Mouse (Mus musculus): ENCODE measurements at regions not wholly inside any gene's neighbourhood (a gene's known extent, or its start where the extent isn't known, plus 50 kb on each side); places are given as distances from the start of the nearest gene placed in this dataset.

DNA sequence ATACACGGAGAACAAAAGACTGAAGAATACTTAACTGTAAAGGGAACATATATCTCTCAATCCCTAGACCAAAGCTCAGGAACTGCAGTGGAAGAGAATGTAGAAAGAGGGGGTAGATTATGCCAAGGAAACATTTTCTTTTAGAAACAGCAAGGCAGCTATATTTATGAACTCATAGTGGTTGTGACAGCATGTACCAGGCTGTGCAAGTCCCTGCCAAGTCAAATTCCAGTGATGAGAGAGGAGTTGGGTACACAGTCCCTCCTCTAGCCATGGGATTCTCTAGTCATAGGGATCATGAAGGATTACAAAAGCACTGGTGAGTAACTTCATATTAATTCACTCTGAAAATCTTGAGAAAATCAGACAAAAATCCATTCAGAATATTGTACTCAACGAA is 240.0 kb upstream of the Impg1 start:
- intact Hi-C loops (cut with DNase I) = no loop called here
- no peak for DNase-seq

GRCm38 (mm10) chr9:80697171-80697570 is 231.9 kb upstream of the Impg1 start:
- intact Hi-C loops (cut with DNase I) = no loop called here
- no peak for DNase-seq

- intact Hi-C loops (cut with DNase I) = no loop called here
- DNase-seq = peak; percentile 34 to 43
Observed at GRCm38 (mm10) chr9:80688481-80689086, 223.3 kb upstream of the Impg1 start.

DNA sequence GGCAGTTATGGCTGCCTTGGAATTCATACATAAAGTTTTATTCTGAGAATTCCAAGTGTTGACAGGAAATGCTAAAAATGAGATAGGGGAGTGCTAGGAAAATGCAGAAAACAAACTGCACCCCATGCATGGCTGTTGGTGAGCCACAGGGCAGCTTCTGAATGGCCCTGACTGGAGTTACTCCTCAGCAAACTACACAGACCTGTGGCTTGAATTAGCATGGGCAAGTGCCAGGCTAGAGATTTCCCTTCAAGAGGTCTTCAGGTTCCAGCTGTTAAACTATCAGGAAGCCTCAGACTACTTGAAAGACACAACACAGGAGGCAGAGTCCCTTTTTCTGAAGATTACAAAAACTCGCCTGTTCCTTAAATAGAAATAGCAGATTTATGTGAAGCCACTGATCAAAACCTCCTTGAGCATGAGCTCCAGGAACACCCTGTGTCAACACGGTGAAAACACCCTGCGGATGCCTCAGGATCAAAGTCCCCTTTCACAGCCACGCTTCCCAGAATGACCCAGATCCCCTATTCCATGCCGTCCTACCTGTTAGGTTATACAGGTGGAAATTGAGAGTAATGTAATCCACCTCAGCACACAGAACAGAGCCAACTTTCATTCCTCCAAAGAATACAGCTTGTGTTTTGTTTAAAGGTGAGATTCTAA is 217.9 kb upstream of the Impg1 start:
- intact Hi-C loops (cut with DNase I) = no loop called here
- no peak for DNase-seq

DNA sequence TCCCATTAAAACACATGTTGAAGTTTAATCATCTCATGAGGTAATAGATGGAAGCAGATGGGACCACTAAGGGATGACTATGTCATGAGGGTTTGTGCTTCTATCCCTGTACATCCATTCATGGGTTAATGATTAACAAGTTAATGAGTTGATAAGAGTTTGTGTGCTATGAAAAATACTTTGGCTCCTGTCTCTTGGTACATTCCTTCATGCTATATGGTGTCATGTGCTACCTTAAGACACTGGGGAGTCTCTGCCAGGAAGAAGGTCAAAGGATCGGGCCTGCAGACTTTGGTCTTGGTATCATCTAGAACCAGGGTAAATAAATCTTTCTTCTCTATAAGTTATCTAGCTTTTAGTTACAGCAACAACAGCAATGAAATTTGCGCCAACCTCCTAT is 216.4 kb upstream of the Impg1 start:
- intact Hi-C loops (cut with DNase I) = no loop called here
- no peak for DNase-seq

DNA sequence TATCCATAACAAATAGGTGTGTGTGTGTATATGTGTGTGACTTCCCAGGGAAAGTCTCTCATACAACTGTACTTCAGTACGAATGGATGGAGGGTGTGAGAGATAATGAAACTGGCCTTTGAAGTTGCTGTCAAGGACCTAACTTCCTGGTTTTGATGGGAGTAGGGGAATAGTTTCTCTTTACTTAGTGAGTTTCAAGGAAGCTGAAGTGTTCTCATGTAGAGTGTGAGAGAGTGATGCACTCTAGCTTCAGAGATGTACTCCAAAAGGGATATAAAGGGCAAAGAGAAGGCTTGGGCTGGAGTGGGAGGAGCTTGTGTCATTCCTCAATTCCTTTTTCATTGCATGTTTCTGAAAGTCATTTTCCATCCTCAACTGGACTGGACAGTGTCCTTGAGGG is 206.2 kb upstream of the Impg1 start:
- no peak for DNase-seq
- intact Hi-C loops (cut with DNase I) = no loop called here

GRCm38 (mm10) chr9:80668575-80669248 is 203.4 kb upstream of the Impg1 start:
- no peak for DNase-seq
- intact Hi-C loops (cut with DNase I) = no loop called here

- no peak for DNase-seq
- intact Hi-C loops (cut with DNase I) = no loop called here
Observed at GRCm38 (mm10) chr9:80658755-80659154, 193.5 kb upstream of the Impg1 start.

DNA sequence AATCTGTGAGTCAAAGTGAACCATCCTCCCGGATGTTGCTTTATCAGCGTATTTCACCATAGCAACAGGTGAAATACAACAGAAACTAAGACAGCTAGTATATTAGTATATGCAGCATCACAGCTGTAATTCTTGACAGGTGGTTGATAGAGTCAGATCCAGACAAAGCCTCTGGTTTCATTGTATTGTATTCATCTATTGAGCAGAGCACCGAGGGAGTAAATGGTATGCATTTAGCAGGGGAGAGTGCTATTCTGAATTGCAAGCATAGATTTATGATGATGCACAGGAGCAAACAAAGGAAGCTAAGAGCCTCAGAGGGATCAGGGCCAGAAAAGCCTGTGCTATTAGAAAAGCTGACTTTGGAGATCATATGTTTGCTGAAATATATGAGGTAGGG is 149.8 kb upstream of the Impg1 start:
- intact Hi-C loops (cut with DNase I) = no loop called here
- no peak for DNase-seq

GRCm38 (mm10) chr9:80600019-80600418 is 134.7 kb upstream of the Impg1 start:
- DNase-seq = no peak
- intact Hi-C loops (cut with DNase I) = no loop called here

DNA sequence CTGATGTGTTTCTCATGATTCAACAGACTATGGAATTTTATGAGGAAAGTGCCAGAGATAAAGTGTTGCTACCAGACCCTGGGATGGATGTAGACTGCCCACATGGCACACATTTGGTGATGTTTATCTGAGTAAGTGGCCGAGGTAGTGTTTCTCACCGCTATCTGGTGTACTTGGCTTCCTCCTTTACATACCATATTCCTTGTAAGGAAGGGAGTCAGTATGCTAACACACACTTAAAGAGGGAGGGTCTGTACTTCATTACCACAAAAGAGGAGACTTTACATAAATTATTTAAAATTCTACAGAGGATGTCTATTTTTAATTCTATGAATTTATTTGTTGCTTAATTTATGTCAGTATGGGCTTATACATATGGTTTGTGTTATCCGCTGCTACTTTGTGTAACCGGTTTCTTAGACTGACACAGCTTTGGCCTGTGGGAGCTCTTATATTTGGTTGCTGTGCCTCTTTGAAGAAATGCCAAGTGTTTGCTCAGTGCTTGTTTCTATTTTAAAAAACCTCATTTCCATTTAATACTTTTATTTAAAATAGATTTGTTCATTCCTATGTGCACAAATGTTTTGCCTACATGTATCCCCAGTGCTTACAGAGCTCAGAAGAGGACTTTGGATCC is 100.2 kb upstream of the Impg1 start:
- DNase-seq = no peak
- intact Hi-C loops (cut with DNase I) = no loop called here

GRCm38 (mm10) chr9:80563655-80564054 is 98.4 kb upstream of the Impg1 start:
- no peak for DNase-seq
- intact Hi-C loops (cut with DNase I) = no loop called here

GRCm38 (mm10) chr9:80555531-80556067 is 90.3 kb upstream of the Impg1 start:
- DNase-seq = peak in 1 of 2 experiments; percentile 1
- intact Hi-C loops (cut with DNase I) = no loop called here

All from heart, postnatal 10 days (tissue).